13 mouse cellular contexts compared by ENCODE assay signal in the genomic region with DNA sequence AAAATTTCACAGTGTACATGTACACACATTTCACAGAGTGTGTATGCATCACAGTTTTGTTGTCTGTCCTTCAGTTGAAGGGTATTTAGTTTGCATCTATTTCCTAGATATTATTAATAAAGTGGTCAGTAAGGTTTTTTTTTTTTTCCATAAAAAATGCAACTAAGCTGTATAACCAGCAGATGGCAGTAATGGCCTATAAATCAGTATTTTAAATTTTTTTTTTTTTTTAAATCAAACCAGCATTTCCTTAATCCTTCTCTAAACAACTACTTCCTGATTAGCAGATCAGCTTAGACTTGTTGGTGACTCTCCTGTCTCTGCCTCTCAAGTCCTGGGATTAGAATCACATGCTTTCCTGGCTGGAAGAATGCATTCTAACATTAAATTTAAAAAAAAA. TPM values are rescaled to one million over a fixed set of nuclear protein-coding genes. Genes with fewer than 3 reads are reported as not detected.
DNase-seq lines count a peak whose midpoint lies in the region; ATAC-seq lines count a peak whose summit lies in the region.
"Had no signal": no experiment of that assay in that cellular context is flagged by ENCODE, and none has a peak within 500 bp of the region (broad histone marks: within the 10 kb centered on the region; RNA-seq: fewer than 3 reads in every experiment).

No protein-coding gene starts in this region.

- 0 out of 2 replicates have a peak, but pooled peaks cover 3% of the 10 kb centered on the region for H3K4me1 ChIP-seq in hindbrain, embryonic 14.5 days (replicated peaks; ENCODE audit: control insufficient read depth, insufficient read depth, low read length)
- no peaks in the 10 kb centered on the region for H3K4me1 ChIP-seq in hindbrain, embryonic 11.5 days (replicated peaks; ENCODE audit: control insufficient read depth, insufficient read depth, low read length)
- H3K4me1 ChIP-seq in midbrain, embryonic 14.5 days (ENCODE audit: control insufficient read depth, insufficient read depth, low read length), result no peaks in the 10 kb centered on the region
- H3K4me1 ChIP-seq in midbrain, embryonic 11.5 days (ENCODE audit: control insufficient read depth, insufficient read depth, low read length), result no peaks in the 10 kb centered on the region
- H3K4me1 ChIP-seq: limb, embryonic 13.5 days had no signal

- no peaks in the 10 kb centered on the region for H3K9me3 ChIP-seq in hindbrain, embryonic 14.5 days (ENCODE audit: control insufficient read depth, low read length)
- H3K9me3 ChIP-seq in hindbrain, embryonic 11.5 days (ENCODE audit: control insufficient read depth, low read length), result no peaks in the 10 kb centered on the region
- H3K9me3 ChIP-seq in midbrain, embryonic 14.5 days (ENCODE audit: control insufficient read depth, low read length), result 0 out of 2 replicates have a peak, but pooled peaks cover 3% of the 10 kb centered on the region
- H3K9me3 ChIP-seq in midbrain, embryonic 11.5 days (ENCODE audit: control insufficient read depth, low read length), result no peaks in the 10 kb centered on the region; the same call in 1 of the 2 replicates

- no peak overlapping the region for H3K27ac ChIP-seq in hindbrain, embryonic 14.5 days
- no peak overlapping the region for H3K27ac ChIP-seq in hindbrain, embryonic 11.5 days (ENCODE audit: low read depth, low read length)
- H3K27ac ChIP-seq in midbrain, embryonic 14.5 days (replicated peaks; ENCODE audit: low read depth, low read length), result no peak overlapping the region
- H3K27ac ChIP-seq in midbrain, embryonic 11.5 days (ENCODE audit: low read depth, low read length), result no peak overlapping the region
- H3K27ac ChIP-seq: embryonic facial prominence, embryonic 13.5 days; limb, embryonic 13.5 days; macrophage had no signal

- no peak overlapping the region for H3K4me2 ChIP-seq in hindbrain, embryonic 14.5 days (replicated peaks)
- H3K4me2 ChIP-seq in hindbrain, embryonic 11.5 days (replicated peaks; ENCODE audit: low read depth, low read length), result no peak overlapping the region
- no peak overlapping the region for H3K4me2 ChIP-seq in midbrain, embryonic 14.5 days (ENCODE audit: low read length)
- no peak overlapping the region for H3K4me2 ChIP-seq in midbrain, embryonic 11.5 days
- H3K4me2 ChIP-seq: embryonic facial prominence, embryonic 13.5 days; limb, embryonic 13.5 days had no signal

- DNase-seq in hindbrain, embryonic 14.5 days (ENCODE audit: low spot score), result peak; percentile 65
- DNase-seq in hindbrain, embryonic 11.5 days (ENCODE audit: low spot score), result no peak
- DNase-seq in midbrain, embryonic 14.5 days, result peak; percentile 68
- no peak for DNase-seq in midbrain, embryonic 11.5 days (ENCODE audit: low spot score, missing footprints)
- DNase-seq in brain, adult 2 months (ENCODE audit: low read depth, low spot score), result peak; percentile 7
- no peak for DNase-seq in right cerebral cortex, postnatal 14 days
- DNase-seq in urinary bladder, postnatal 25 days (ENCODE audit: low spot score), result no peak
- DNase-seq: kidney, adult 18-20 months; layer of hippocampus, adult 9-11 months had no signal

- no peak overlapping the region for H3K9ac ChIP-seq in hindbrain, embryonic 14.5 days
- H3K9ac ChIP-seq in hindbrain, embryonic 11.5 days (ENCODE audit: low read depth, low read length), result no peak overlapping the region
- H3K9ac ChIP-seq in midbrain, embryonic 14.5 days (replicated peaks; ENCODE audit: low read length), result no peak overlapping the region
- H3K9ac ChIP-seq in midbrain, embryonic 11.5 days (ENCODE audit: low read length), result no peak overlapping the region
- H3K9ac ChIP-seq: embryonic facial prominence, embryonic 13.5 days; limb, embryonic 13.5 days had no signal

- H3K27me3 ChIP-seq in hindbrain, embryonic 14.5 days (ENCODE audit: control insufficient read depth, insufficient read depth, low read length), result no peaks in the 10 kb centered on the region
- H3K27me3 ChIP-seq in hindbrain, embryonic 11.5 days (ENCODE audit: control insufficient read depth, insufficient read depth, low read length), result no peaks in the 10 kb centered on the region
- H3K27me3 ChIP-seq in midbrain, embryonic 14.5 days (ENCODE audit: control insufficient read depth, insufficient read depth, low read length), result 0 out of 2 replicates have a peak, but pooled peaks cover 5% of the 10 kb centered on the region
- H3K27me3 ChIP-seq in midbrain, embryonic 11.5 days (ENCODE audit: control insufficient read depth, insufficient read depth, low read length), result no peaks in the 10 kb centered on the region; the same call in 1 of the 2 replicates

- H3K36me3 ChIP-seq in hindbrain, embryonic 14.5 days (replicated peaks; ENCODE audit: control insufficient read depth, insufficient read depth), result no peaks in the 10 kb centered on the region
- H3K36me3 ChIP-seq in hindbrain, embryonic 11.5 days (ENCODE audit: control insufficient read depth, insufficient read depth, low read length), result no peaks in the 10 kb centered on the region
- H3K36me3 ChIP-seq in midbrain, embryonic 14.5 days (ENCODE audit: control insufficient read depth, insufficient read depth, low read length), result no peaks in the 10 kb centered on the region
- H3K36me3 ChIP-seq in midbrain, embryonic 11.5 days (ENCODE audit: control insufficient read depth, insufficient read depth, low read length), result no peaks in the 10 kb centered on the region
- H3K36me3 ChIP-seq: embryonic facial prominence, embryonic 13.5 days; limb, embryonic 13.5 days had no signal

- no peak overlapping the region for H3K4me3 ChIP-seq in hindbrain, embryonic 14.5 days (replicated peaks; ENCODE audit: low read length)
- H3K4me3 ChIP-seq in hindbrain, embryonic 11.5 days (ENCODE audit: low read depth, low read length), result no peak overlapping the region
- H3K4me3 ChIP-seq in midbrain, embryonic 14.5 days (replicated peaks; ENCODE audit: low read depth, low read length), result no peak overlapping the region
- H3K4me3 ChIP-seq in midbrain, embryonic 11.5 days (ENCODE audit: low read depth, low read length), result no peak overlapping the region
- H3K4me3 ChIP-seq: embryonic facial prominence, embryonic 13.5 days; limb, embryonic 13.5 days had no signal

- no peak for ATAC-seq in hindbrain, embryonic 14.5 days (ENCODE audit: low FRiP score)
- no peak for ATAC-seq in hindbrain, embryonic 11.5 days (ENCODE audit: low FRiP score)
- ATAC-seq in midbrain, embryonic 14.5 days (ENCODE audit: low FRiP score, low TSS enrichment), result no peak
- no peak for ATAC-seq in midbrain, embryonic 11.5 days (ENCODE audit: low FRiP score)

RNA-seq across cellular contexts. Expression of gene Dpy19l2, which starts 5.2 kb away (rescaled TPM):
- polyA plus RNA-seq in hindbrain, embryonic 14.5 days (2014; fragmentation: Nextera tagmentation; extraction: Ambion mirVana), result 0.40 and 0.48 TPM in 2 replicates
- polyA plus RNA-seq in hindbrain, embryonic 11.5 days (2014; fragmentation: Nextera tagmentation; extraction: Ambion mirVana), result 0.57 and 0.62 TPM in 2 replicates
- 0.21 and 0.34 TPM in 2 replicates for polyA plus RNA-seq in midbrain, embryonic 14.5 days (2014; fragmentation: Nextera tagmentation; extraction: Ambion mirVana)
- polyA plus RNA-seq in midbrain, embryonic 11.5 days (2014; fragmentation: Nextera tagmentation; extraction: Ambion mirVana), result 0.07 and 0.14 TPM in 2 replicates
- polyA plus RNA-seq: macrophage; small intestine, adult 2 months had no signal

Comparison
In these comparisons a context has a peak if more than half of its experiments do, and no peak if none do; other contexts are left out.
1. DNase-seq: peak in hindbrain, embryonic 14.5 days (single experiment), midbrain, embryonic 14.5 days (single experiment) and brain, adult 2 months (single experiment); none in hindbrain, embryonic 11.5 days (single experiment), midbrain, embryonic 11.5 days (single experiment), right cerebral cortex, postnatal 14 days (single experiment) and urinary bladder, postnatal 25 days (single experiment).